Mouse (Mus musculus) MEL (cell line): ENCODE measurements at regions not wholly inside any gene's neighbourhood (a gene's known extent, or its start where the extent isn't known, plus 50 kb on each side); places are given as distances from the start of the nearest gene placed in this dataset.

Source experiments
- CHD2 ChIP-seq: IDR thresholded peaks from 2 replicates; pipeline ENCODE4 v1.6.1; 2011; ENCODE audit warnings: low read length, improper control_type of control experiment
- CTCF ChIP-seq, 3 experiments: IDR thresholded peaks in 2 of 3; conservative IDR thresholded peaks in 1 of 3; 2 replicates each; pipeline ENCODE4 v1.5.1; 2011 to 2012; ENCODE audit warnings: low read length in 3 of 3, low read depth in 2 of 3, mild to moderate bottlenecking in 2 of 3, improper control_type of control experiment in 1 of 3, inconsistent platforms in 1 of 3, mixed read lengths in 1 of 3, moderate library complexity in 1 of 3; ENCODE audit not compliant: control insufficient read depth in 1 of 3, insufficient read depth in 1 of 3, poor library complexity in 1 of 3, severe bottlenecking in 1 of 3
- E2F4 ChIP-seq: IDR thresholded peaks from 2 replicates; pipeline ENCODE4 v1.6.1; 2011; ENCODE audit warnings: low read depth, low read length, improper control_type of control experiment, borderline replicate concordance
- EP300 ChIP-seq, 2 experiments: IDR thresholded peaks; 2 replicates each; pipeline ENCODE4 v1.6.1; 2011; ENCODE audit warnings: improper control_type of control experiment in 2 of 2, low read length in 2 of 2, low read depth in 1 of 2, mild to moderate bottlenecking in 1 of 2
- KAT2A ChIP-seq: conservative IDR thresholded peaks from 2 replicates; pipeline ENCODE4 v1.6.1; 2012; ENCODE audit warnings: low read depth, low read length, improper control_type of control experiment, inconsistent platforms
- POLR2A ChIP-seq, 2 experiments: IDR thresholded peaks; 2 replicates each; pipeline ENCODE4 v1.6.1; 2011 to 2012; ENCODE audit warnings: low read length in 2 of 2, mild to moderate bottlenecking in 2 of 2, control low read depth in 1 of 2, improper control_type of control experiment in 1 of 2, low read depth in 1 of 2, moderate library complexity in 1 of 2; ENCODE audit not compliant: control insufficient read depth in 1 of 2, insufficient read depth in 1 of 2, poor library complexity in 1 of 2
- POLR2AphosphoS2 ChIP-seq: IDR thresholded peaks from 2 replicates; pipeline ENCODE4 v1.6.1; 2011; ENCODE audit warnings: low read length, improper control_type of control experiment
- RAD21 ChIP-seq: IDR thresholded peaks from 2 replicates; pipeline ENCODE4 v1.6.1; 2011; ENCODE audit warnings: mild to moderate bottlenecking, low read depth, low read length, improper control_type of control experiment
- RCOR1 ChIP-seq: IDR thresholded peaks from 2 replicates; pipeline ENCODE4 v1.6.1; 2012; ENCODE audit warnings: low read depth, mild to moderate bottlenecking, inconsistent platforms, low read length, improper control_type of control experiment
- SMC3 ChIP-seq: IDR thresholded peaks from 2 replicates; pipeline ENCODE4 v1.6.1; 2011; ENCODE audit warnings: low read depth, low read length, improper control_type of control experiment
- TCF12 ChIP-seq: IDR thresholded peaks from 2 replicates; pipeline ENCODE4 v1.6.1; 2014; ENCODE audit warnings: low read depth, mild to moderate bottlenecking, inconsistent platforms, low read length, improper control_type of control experiment, moderate library complexity
- ZC3H11A ChIP-seq: IDR thresholded peaks from 2 replicates; pipeline ENCODE4 v1.6.1; 2012; ENCODE audit warnings: low read depth, mild to moderate bottlenecking, inconsistent platforms, low read length, improper control_type of control experiment
- ZNF384 ChIP-seq: IDR thresholded peaks from 2 replicates; pipeline ENCODE4 v1.6.1; 2012; ENCODE audit warnings: low read depth, mild to moderate bottlenecking, inconsistent platforms, low read length, improper control_type of control experiment

DNA sequence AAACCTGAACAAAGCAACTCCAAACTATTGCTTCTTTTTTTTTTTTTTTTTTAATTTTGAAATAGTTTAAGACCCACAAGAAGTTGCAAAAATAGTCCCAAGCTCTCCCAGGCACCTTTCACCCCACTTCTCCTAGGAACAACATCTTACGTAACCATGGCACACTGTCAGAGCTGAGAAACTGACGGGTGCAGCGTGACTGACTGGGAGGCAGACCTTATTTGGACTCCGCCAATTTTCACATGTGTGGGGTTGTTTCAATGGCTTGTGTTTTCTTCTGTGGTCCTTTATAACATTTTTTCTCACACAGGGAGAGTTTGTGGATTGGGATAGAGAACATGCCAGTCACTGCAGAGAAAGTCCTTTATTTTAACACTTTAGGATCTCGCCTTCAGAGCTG lies 66.6 kb downstream of the Lsm3 start:
- TF ChIP-seq TCF12 (no peak), CTCF (IDR thresholded peaks at IDR 0.05 in 2 of 3, conservative IDR thresholded peaks at IDR 0.05 in 1 of 3; ENCODE audit: control insufficient read depth in 1 of 3, insufficient read depth in 1 of 3, low read depth in 2 of 3, low read length in 3 of 3, poor library complexity in 1 of 3, severe bottlenecking in 1 of 3) (no peak), POLR2A (IDR thresholded peaks at IDR 0.05; ENCODE audit: control insufficient read depth in 1 of 2, insufficient read depth in 1 of 2, low read depth in 1 of 2, low read length in 2 of 2, poor library complexity in 1 of 2) (no peak), POLR2AphosphoS2 (no peak), SMC3 (no peak), RAD21 (no peak), EP300 (IDR thresholded peaks at IDR 0.05; ENCODE audit: low read depth in 1 of 2, low read length in 2 of 2) (no peak), E2F4 (no peak), CHD2 (no peak), ZNF384 (no peak), ZC3H11A (no peak), KAT2A (no peak), RCOR1 (no peak)
